Mouse (Mus musculus) adrenal gland, postnatal 36 days (tissue): ENCODE results near the gene Ncan. TPM values are rescaled to one million over a fixed set of nuclear protein-coding genes. Genes with fewer than 3 reads are reported as not detected.

ENCODE experiments used
- DNase-seq, 2 experiments: peaks; one replicate each; pipeline ENCODE4 v3.0.0; 2021; ENCODE audit warnings: mixed read lengths in 1 of 2
- long read RNA-seq, 2 experiments: library from polyadenylated mRNA; stranded (forward); transcript quantifications; one replicate each; pipeline ENCODE4 v2.0.0; 2021; ENCODE audit warnings: borderline sequencing depth in 2 of 2
- total RNA-seq, 2 experiments: library from RNA; stranded (reverse); gene quantifications; 2 replicates each; pipeline ENCODE4 v1.2.3; 2021

Gene Ncan
- total RNA-seq = under 1 TPM; 0.23 to 0.46 TPM
- long read RNA-seq, experiment 1 = 0 reads
- long read RNA-seq, experiment 2 = 0 reads

DNA sequence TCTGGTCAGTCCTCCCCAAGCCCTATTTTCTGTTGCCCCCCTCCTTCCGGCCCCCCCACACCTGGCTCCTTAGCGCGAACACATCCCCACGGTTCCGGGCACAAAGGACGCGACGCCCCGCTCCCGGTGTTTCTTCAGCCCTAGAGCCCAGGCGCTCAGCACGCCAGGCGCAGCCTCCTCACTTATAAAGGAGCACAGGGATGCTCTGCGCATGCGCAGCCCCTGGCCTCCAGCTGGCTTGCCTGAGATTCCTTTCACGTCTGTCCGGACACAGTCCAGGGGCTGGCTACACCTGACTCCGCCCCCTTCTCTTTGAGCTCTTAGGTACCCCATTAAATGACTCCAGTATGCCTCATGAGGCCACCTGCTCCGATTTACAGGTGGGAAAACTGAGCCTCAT is at the start of gene Ncan:
Ncan (minus strand) TSS at position 207 of the 400 bp plus-strand sequence.
- peak; percentile 67 to 79 for DNase-seq

DNA sequence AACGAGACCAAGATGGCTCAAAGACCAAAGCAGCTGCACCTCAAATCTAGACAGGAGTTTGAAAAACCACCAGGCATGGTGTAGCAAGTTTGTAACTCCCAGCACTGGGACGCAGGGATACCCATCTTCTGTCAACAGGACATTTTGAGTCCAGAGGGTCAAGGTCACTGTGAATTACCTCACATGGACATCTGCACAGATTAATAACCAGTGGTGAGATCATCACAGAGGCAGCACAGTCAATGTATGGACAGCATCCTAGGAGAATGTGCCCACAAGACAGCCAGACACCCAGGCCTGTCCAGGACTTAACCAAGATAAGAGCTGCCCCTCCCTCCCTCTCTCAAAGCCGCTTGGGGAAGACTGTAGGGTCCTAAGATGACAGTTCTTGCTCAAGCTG is 49.4 kb upstream of the Ncan start:
- DNase-seq = no peak

DNA sequence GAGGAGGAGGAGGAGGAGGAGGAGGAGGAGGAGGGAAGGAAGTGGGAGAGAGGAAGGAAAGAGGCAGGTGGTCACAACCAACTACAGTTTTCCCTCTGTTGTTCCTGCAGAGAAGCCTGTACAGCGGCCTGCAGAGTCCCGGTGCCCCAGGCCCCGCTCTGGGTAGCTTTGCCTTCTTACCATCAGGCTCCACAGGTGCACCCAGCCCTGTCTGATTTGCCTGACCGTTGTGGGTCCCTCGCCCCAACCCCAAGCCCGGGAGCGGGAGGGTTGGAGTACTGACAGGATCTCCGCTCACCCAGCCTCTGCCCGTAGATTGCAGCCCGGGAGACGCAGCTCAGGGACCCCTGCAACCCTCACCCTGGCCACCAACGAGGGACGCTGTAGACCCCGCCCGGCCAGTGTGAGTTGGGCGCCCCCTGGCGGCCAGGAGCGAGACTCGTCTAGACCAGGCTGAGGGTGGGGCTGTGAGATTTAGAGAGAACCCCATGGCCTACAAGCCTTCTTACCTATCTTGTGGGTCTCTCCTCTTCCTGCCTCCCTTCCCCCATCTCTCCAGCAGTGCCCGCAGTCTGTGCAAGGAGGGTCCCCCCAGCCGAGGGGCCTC is 45.9 kb upstream of the Ncan start:
- peak; percentile 63 to 83 for DNase-seq

- DNase-seq = no peak
These were observed 42.6 kb upstream of the Ncan start for GRCm38 (mm10) chr8:70163316-70163715.

GRCm38 (mm10) chr8:70160015-70160414 is 39.3 kb upstream of the Ncan start:
- DNase-seq = no peak

DNA sequence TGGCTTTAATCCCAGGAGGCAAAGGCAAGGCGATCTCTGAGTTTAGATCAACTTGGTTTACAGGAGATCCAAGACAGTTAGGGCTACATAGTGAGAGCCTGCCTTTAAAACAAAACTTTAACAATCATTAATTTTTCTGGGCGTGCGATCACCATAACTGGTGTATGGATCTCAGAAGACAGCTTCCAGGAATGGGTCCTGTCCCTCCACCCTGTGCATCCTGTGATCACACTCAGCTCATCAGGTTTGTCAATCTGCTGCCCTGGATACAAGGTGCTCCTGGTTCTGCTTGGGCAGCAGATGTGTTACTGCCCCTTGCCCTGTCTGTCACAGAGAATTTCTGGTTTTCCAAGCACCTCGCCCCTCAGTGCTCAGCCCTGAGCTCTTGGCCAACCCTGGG is 38.5 kb upstream of the Ncan start:
- DNase-seq = no peak

DNA sequence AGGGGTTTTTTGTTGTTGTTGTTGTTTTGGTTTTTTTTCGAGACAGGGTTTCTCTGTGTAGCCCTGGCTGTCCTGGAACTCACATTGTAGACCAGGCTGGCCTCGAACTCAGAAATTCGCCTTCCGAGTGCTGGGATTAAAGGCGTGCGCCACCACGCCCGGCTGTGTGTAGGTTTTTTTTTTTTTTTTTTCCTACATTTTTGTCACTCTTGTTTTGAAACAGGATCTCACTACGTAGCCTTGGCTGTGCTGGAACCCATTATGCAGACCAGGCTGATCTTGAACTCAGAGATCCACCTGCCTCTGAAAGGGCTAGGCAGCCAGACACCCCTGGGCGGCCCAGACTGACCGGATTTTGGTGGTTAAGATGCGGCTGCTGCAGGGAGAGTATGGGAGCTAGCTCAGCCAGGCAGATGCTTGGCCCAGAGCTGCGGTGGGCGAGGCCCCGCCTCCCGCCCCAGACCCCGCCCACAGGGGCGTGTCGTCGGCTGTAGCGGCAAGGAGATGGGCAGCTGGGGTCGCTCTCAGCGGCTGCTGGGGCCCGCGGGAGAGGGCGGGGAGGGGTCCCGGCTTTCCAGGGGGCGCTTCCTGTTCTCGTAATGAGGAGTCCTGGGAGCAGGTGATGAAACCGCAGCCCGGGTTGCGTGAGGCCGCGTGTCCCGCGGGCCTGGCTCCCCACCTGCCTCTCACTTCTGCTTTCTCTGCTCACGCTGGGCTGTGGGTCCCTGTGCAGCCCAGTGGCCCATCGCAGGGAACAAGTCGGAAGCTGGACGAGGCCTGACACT is 37.6 kb upstream of the Ncan start:
- DNase-seq = peak; percentile 70 to 87

GRCm38 (mm10) chr8:70157240-70157800 is 36.6 kb upstream of the Ncan start:
- DNase-seq = no peak

GRCm38 (mm10) chr8:70152537-70153257 is 32.0 kb upstream of the Ncan start:
- DNase-seq = peak; percentile 81

- DNase-seq = no peak
These were observed 29.5 kb upstream of the Ncan start for GRCm38 (mm10) chr8:70150158-70150557.

- no peak for DNase-seq
These were observed 27.3 kb upstream of the Ncan start for GRCm38 (mm10) chr8:70147678-70148607.

DNA sequence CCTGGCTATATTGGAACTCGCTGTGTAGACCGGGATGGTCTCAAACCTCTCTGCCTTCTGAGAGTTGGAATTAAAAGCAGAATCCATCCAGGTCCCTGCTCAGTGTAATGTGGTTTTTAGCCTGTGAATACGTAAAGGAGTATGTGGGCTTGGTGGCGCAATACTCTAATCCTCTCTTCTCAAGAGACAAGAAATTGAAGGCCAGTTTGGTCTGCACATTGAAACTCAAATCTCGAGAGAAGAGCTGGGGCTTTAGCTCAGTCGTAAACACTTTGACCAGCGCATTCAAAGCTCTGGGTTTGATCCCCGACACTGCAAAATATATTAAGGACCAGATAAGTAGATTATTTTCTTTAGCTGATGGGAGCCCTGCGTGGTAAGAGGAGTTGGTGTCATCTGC is 19.3 kb upstream of the Ncan start:
- no peak for DNase-seq

DNA sequence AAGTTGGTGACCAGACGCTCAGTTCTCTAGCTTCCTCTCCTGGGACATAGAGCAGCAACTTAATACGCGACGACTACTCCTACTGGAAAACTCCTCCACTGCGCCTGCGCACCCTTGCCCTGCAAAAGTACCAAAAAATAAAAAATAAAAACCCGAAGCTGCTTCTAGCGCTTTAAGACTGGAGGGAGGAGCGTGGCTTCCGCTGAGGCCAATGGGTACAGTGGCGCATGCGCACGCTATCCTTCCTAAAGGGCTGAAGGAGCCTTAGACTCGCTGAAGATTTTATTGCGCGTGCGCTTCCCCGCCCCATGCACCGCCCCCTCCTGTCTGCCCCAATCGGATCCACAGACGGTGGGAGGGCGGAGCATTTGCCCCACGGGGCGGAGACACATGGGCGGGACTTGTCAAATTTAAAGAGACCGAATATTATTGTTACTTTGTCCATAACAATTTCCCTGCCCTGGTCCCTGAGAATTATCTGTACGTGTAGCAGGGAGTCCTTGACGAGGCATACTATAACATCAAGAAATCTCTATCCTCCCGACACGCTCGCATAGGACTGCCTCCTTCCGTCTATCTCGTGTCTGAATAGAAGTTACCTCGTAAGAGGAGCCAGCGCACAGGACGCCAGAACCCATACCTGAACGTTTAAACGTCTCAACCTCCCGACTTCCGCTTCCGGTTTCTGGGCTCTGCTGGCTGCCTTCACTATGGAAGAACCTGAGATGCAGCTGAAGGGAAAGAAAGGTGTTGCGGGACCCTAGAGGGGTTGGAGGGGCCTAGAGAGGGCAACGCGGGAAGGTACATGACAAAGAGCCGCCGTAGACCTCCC is 18.6 kb upstream of the Ncan start, which contains the start of the genes Rfxank, Borcs8 and Mef2b:
Rfxank (minus strand) TSS at position 129 of the 832 bp plus-strand sequence.
Borcs8 (plus strand) TSS at position 474 of the 832 bp plus-strand sequence.
Mef2b (plus strand) TSS at position 686 of the 832 bp plus-strand sequence.
- DNase-seq = peak; percentile 99

GRCm38 (mm10) chr8:70137890-70138289 is 17.2 kb upstream of the Ncan start:
- DNase-seq = no peak

DNA sequence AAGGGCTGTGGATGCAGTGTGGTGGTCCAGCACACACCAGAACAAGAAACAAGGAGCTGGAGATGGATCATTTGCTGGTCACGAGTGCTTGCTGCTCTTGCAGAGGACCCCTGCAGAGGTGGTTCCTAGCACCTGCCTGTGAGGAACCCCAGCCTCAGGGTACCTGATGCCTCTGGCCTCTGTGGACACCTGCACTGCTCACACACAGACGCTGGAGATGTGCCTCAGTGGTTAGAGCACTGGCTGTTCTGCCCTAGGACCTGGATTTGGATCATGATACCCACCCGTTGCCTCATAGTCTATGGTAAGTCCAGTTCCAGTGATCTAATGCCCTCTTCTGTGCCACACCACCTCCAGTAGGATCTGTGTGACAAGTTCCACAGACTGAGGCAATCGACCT is 15.9 kb upstream of the Ncan start:
- DNase-seq = no peak

DNA sequence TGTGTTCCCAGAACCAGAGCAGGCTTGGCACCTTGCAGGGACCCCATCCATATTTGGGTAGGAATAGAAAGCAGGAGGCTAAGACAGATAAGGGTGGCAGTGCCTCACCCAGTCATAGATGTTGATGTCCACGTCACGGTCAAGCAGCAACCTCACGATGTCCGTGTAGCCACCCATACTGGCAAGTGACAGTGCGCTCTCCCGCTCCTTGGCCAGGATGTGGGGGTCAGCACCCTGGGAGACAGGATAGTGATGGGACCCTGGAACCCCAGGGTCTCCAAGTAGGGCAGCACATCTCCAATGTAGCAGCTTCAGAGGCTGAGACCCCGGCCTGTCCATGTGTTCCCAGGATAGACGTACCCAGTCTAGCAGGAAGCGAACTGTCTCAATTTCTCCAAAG is 14.3 kb upstream of the Ncan start:
- no peak for DNase-seq

GRCm38 (mm10) chr8:70134086-70134485 is 13.4 kb upstream of the Ncan start:
- no peak for DNase-seq

GRCm38 (mm10) chr8:70131166-70131883 is 10.7 kb upstream of the Ncan start, which contains the start of gene Nr2c2ap:
Nr2c2ap (plus strand) TSS chr8:70131333.
- peak; percentile 88 to 94 for DNase-seq

DNA sequence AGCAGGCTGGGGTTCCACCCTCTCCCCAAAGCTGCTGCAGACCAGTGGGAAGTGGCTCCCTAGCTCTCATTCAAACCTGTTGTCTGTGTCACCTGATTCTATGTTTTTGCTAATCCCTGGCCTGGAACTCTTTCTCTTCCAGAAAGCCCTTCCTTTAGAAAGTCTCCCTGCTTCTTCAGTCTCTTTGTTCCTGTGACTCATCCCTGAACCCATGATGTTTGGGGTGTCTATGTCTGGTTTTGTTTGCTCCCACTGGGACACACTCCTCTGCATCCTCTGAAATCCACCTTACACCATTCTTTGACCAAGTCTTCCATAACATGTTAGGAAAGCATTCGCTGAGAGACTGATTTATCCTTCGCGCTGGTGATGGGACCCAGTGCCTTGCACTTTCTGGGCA is 9.4 kb upstream of the Ncan start:
- no peak for DNase-seq
